Mouse (Mus musculus): ENCODE measurements around the gene 6030408B16Rik. TPM values are rescaled to one million over a fixed set of nuclear protein-coding genes. Genes with fewer than 3 reads are reported as not detected.
A peak's percentile ranks its signal among the peaks of the same experiment; 100 is the strongest.

6030408B16Rik gene
- polyA plus RNA-seq, 1 experiment from 2014 or later: 25.0 TPM

DNA sequence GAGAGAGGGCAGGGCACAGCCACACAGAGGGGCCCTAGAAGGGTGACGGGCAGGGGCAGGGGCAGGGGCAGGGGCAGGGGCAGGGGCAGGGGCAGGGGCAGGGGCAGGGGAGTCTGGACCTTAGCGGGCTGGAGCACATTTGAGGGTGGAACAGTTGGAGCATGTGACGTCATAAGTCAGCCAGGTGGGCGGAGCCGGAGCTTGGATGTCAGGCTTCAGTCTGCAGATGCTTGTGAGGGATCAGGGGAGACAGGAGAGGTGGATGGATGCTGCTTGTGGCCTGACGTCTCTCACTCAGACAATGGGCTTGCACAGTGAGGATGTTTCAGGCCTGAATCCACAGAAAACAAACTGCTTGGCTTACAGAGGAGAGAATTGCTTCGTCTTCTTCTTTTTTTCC, 5.5 kb downstream of the 6030408B16Rik start:
- no peak for ATAC-seq (ENCODE audit: insufficient number of reproducible peaks, insufficient read depth, low FRiP score, low read depth)
- 24% methylated on average over 7 of the region's 7 CpGs for WGBS
- H3K9ac ChIP-seq (replicated peaks; ENCODE audit: low read depth, low read length): no peak overlapping the region
- no peaks in the 10 kb centered on the region for H3K27me3 ChIP-seq (ENCODE audit: control insufficient read depth, insufficient read depth, low read length)
- H3K4me2 ChIP-seq (replicated peaks; ENCODE audit: low read depth, low read length): no peak overlapping the region
- H3K27ac ChIP-seq (ENCODE audit: low read length): no peak overlapping the region
- H3K36me3 ChIP-seq (ENCODE audit: control insufficient read depth, insufficient read depth, low read length): no peaks in the 10 kb centered on the region
- no peaks in the 10 kb centered on the region for H3K9me3 ChIP-seq (ENCODE audit: control insufficient read depth, low read depth, low read length)
- H3K4me1 ChIP-seq (ENCODE audit: control insufficient read depth, insufficient read depth, low read length): peaks cover 16% of the 10 kb centered on the region
- H3K4me3 ChIP-seq (ENCODE audit: low read depth, low read length): no peak overlapping the region

DNA sequence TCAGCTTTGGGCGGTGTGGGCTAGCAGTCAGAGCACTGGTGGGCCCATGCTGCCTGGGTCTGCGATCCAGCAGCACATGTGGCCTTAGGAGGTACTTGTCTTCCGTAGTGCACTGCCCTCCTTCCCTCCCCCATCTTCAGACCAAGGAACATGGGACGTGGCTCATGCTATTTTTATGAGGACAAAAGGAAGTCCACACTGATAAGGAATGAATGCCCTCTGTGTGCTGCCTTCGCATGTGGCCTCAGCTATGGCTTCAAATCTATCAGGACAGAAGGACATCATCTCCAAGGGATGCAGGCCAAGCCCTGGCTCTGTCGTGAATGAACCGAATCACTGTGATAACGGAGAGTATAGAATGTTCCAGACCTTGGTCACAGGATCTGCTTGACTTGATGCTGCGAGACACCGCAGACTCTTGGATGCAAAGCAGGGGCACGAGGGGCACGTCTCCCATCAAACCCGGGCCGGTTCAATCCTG, 6.5 kb downstream of the 6030408B16Rik start:
- no peaks in the 10 kb centered on the region for H3K27me3 ChIP-seq (ENCODE audit: control insufficient read depth, insufficient read depth, low read length)
- peaks cover 11% of the 10 kb centered on the region for H3K4me1 ChIP-seq (ENCODE audit: control insufficient read depth, insufficient read depth, low read length)
- ATAC-seq (ENCODE audit: insufficient number of reproducible peaks, insufficient read depth, low FRiP score, low read depth): no peak
- no peaks in the 10 kb centered on the region for H3K36me3 ChIP-seq (ENCODE audit: control insufficient read depth, insufficient read depth, low read length)
- 77% methylated on average over 14 of the region's 14 CpGs for WGBS
- H3K9me3 ChIP-seq (ENCODE audit: control insufficient read depth, low read depth, low read length): no peaks in the 10 kb centered on the region
- H3K4me2 ChIP-seq (replicated peaks; ENCODE audit: low read depth, low read length): no peak overlapping the region
- no peak overlapping the region for H3K27ac ChIP-seq (ENCODE audit: low read length)
- no peak overlapping the region for H3K4me3 ChIP-seq (ENCODE audit: low read depth, low read length)
- H3K9ac ChIP-seq (replicated peaks; ENCODE audit: low read depth, low read length): no peak overlapping the region

DNA sequence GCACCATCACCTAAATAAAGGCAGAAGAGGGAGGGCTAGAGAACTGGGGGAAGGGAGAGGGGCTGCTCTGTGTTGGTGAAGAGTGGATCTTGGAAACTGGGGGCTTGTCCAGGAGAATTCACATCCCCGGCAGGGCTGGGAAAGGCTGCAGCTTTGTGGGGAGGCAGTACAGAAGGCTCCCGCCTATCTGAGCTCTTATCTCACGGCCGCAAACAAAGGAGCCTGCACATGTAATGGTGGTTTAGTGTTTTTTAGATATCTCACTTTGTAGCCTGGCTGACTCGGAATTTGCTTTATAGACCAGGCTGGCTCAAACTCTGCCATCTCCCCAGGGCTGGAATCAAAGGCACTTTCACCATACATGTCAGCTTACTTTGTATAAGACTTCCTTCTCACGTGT, 7.1 kb downstream of the 6030408B16Rik start:
- no peak overlapping the region for H3K9ac ChIP-seq (replicated peaks; ENCODE audit: low read depth, low read length)
- no peaks in the 10 kb centered on the region for H3K27me3 ChIP-seq (ENCODE audit: control insufficient read depth, insufficient read depth, low read length)
- 58% methylated on average over 6 of the region's 6 CpGs for WGBS
- H3K36me3 ChIP-seq (ENCODE audit: control insufficient read depth, insufficient read depth, low read length): no peaks in the 10 kb centered on the region
- H3K4me2 ChIP-seq (replicated peaks; ENCODE audit: low read depth, low read length): no peak overlapping the region
- no peak for ATAC-seq (ENCODE audit: insufficient number of reproducible peaks, insufficient read depth, low FRiP score, low read depth)
- H3K27ac ChIP-seq (ENCODE audit: low read length): no peak overlapping the region
- no peaks in the 10 kb centered on the region for H3K9me3 ChIP-seq (ENCODE audit: control insufficient read depth, low read depth, low read length)
- H3K4me1 ChIP-seq (ENCODE audit: control insufficient read depth, insufficient read depth, low read length): peaks cover 9% of the 10 kb centered on the region
- no peak overlapping the region for H3K4me3 ChIP-seq (ENCODE audit: low read depth, low read length)

GRCm38 (mm10) chr15:101302201-101302600, 9.2 kb downstream of the 6030408B16Rik start:
- Histone ChIP-seq H3K4me1 (ENCODE audit: control insufficient read depth, insufficient read depth, low read length) (peaks cover 5% of the 10 kb centered on the region), H3K9ac (replicated peaks; ENCODE audit: low read depth, low read length) (no peak overlapping the region), H3K4me3 (ENCODE audit: low read depth, low read length) (no peak overlapping the region), H3K9me3 (ENCODE audit: control insufficient read depth, low read depth, low read length) (no peaks in the 10 kb centered on the region), H3K4me2 (replicated peaks; ENCODE audit: low read depth, low read length) (no peak overlapping the region), H3K27me3 (ENCODE audit: control insufficient read depth, insufficient read depth, low read length) (no peaks in the 10 kb centered on the region), H3K36me3 (ENCODE audit: control insufficient read depth, insufficient read depth, low read length) (no peaks in the 10 kb centered on the region), H3K27ac (ENCODE audit: low read length) (no peak overlapping the region)
- WGBS: 75% methylated on average over 3 of the region's 3 CpGs
- ATAC-seq (ENCODE audit: insufficient number of reproducible peaks, insufficient read depth, low FRiP score, low read depth): no peak

- Histone ChIP-seq H3K4me3 (ENCODE audit: low read depth, low read length) (no peak overlapping the region), H3K9me3 (ENCODE audit: control insufficient read depth, low read depth, low read length) (no peaks in the 10 kb centered on the region), H3K36me3 (ENCODE audit: control insufficient read depth, insufficient read depth, low read length) (no peaks in the 10 kb centered on the region), H3K27me3 (ENCODE audit: control insufficient read depth, insufficient read depth, low read length) (no peaks in the 10 kb centered on the region), H3K9ac (replicated peaks; ENCODE audit: low read depth, low read length) (no peak overlapping the region), H3K4me1 (ENCODE audit: control insufficient read depth, insufficient read depth, low read length) (peaks cover 5% of the 10 kb centered on the region; the same call in 1 of the 2 replicates), H3K27ac (ENCODE audit: low read length) (no peak overlapping the region), H3K4me2 (replicated peaks; ENCODE audit: low read depth, low read length) (no peak overlapping the region)
- 71% methylated on average over 4 of the region's 4 CpGs for WGBS
- ATAC-seq (ENCODE audit: insufficient number of reproducible peaks, insufficient read depth, low FRiP score, low read depth): no peak
Measured at GRCm38 (mm10) chr15:101303830-101304229, 10.8 kb downstream of the 6030408B16Rik start.

DNA sequence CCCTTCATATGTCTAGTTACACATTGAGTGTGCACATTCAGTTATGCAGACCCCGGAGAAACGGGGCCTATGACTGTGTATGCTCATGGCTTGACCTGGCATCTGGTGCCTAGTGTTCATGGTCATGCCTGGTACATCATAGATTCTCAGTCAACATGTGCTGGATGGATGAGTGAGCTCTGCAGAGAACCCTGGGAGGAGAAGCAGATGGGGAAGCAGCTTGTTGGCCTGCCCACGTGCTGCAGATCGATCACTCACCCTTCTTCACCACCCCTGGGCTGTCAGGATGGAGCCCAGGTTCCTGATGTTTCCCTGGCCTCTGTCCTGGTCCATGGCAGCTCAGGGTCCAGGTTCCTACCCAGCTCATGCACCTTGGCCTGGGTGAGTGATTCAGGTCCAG, 13.4 kb downstream of the 6030408B16Rik start:
- H3K27me3 ChIP-seq (ENCODE audit: control insufficient read depth, insufficient read depth, low read length): no peaks in the 10 kb centered on the region
- H3K4me1 ChIP-seq (ENCODE audit: control insufficient read depth, insufficient read depth, low read length): peaks cover 15% of the 10 kb centered on the region
- no peak overlapping the region for H3K27ac ChIP-seq (ENCODE audit: low read length)
- H3K9ac ChIP-seq (replicated peaks; ENCODE audit: low read depth, low read length): no peak overlapping the region
- no peak for ATAC-seq (ENCODE audit: insufficient number of reproducible peaks, insufficient read depth, low FRiP score, low read depth)
- H3K9me3 ChIP-seq (ENCODE audit: control insufficient read depth, low read depth, low read length): no peaks in the 10 kb centered on the region
- H3K36me3 ChIP-seq (ENCODE audit: control insufficient read depth, insufficient read depth, low read length): no peaks in the 10 kb centered on the region
- H3K4me2 ChIP-seq (replicated peaks; ENCODE audit: low read depth, low read length): no peak overlapping the region
- 87% methylated on average over 4 of the region's 4 CpGs for WGBS
- no peak overlapping the region for H3K4me3 ChIP-seq (ENCODE audit: low read depth, low read length)

- no peak overlapping the region for H3K9ac ChIP-seq (replicated peaks; ENCODE audit: low read depth, low read length)
- H3K27ac ChIP-seq (ENCODE audit: low read length): peak overlapping the region; percentile 0; the same call in 1 of the 2 replicates
- no peaks in the 10 kb centered on the region for H3K27me3 ChIP-seq (ENCODE audit: control insufficient read depth, insufficient read depth, low read length)
- no peak overlapping the region for H3K4me3 ChIP-seq (ENCODE audit: low read depth, low read length)
- no peaks in the 10 kb centered on the region for H3K9me3 ChIP-seq (ENCODE audit: control insufficient read depth, low read depth, low read length)
- H3K4me1 ChIP-seq (ENCODE audit: control insufficient read depth, insufficient read depth, low read length): peaks cover 15% of the 10 kb centered on the region
- ATAC-seq (ENCODE audit: insufficient number of reproducible peaks, insufficient read depth, low FRiP score, low read depth): peak; percentile 42; the same call in 1 of the 2 replicates
- no peaks in the 10 kb centered on the region for H3K36me3 ChIP-seq (ENCODE audit: control insufficient read depth, insufficient read depth, low read length)
- H3K4me2 ChIP-seq (replicated peaks; ENCODE audit: low read depth, low read length): no peak overlapping the region
- 45% methylated on average over 13 of the region's 13 CpGs for WGBS
Measured at GRCm38 (mm10) chr15:101308440-101309348, 15.7 kb downstream of the 6030408B16Rik start.

DNA sequence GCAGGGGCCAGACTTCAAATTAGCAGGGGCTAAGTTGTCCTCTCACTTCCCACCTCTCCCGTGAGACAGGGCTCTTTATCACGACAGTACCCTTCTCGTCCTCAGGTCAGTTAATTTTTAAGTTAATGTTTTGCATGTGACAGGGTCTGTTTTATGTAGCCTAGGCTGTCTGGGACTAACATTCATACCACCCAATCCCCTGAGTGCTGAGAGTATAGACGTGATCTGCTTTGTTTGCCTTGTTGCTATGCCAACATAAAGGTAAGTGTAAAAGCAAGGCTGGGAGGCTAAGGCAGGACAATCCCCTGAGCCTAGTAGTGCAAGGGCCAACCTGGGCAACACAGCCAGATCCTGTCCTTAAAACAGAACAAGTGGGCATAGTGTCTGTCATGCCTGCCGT, 16.5 kb downstream of the 6030408B16Rik start:
- H3K36me3 ChIP-seq (ENCODE audit: control insufficient read depth, insufficient read depth, low read length): no peaks in the 10 kb centered on the region
- H3K9me3 ChIP-seq (ENCODE audit: control insufficient read depth, low read depth, low read length): no peaks in the 10 kb centered on the region
- no peak for ATAC-seq (ENCODE audit: insufficient number of reproducible peaks, insufficient read depth, low FRiP score, low read depth)
- H3K9ac ChIP-seq (replicated peaks; ENCODE audit: low read depth, low read length): no peak overlapping the region
- H3K27ac ChIP-seq (ENCODE audit: low read length): peak overlapping the region; percentile 0; the same call in 1 of the 2 replicates
- 17% methylated on average over 5 of the region's 5 CpGs for WGBS
- H3K4me2 ChIP-seq (replicated peaks; ENCODE audit: low read depth, low read length): no peak overlapping the region
- no peak overlapping the region for H3K4me3 ChIP-seq (ENCODE audit: low read depth, low read length)
- no peaks in the 10 kb centered on the region for H3K27me3 ChIP-seq (ENCODE audit: control insufficient read depth, insufficient read depth, low read length)
- H3K4me1 ChIP-seq (ENCODE audit: control insufficient read depth, insufficient read depth, low read length): peaks cover 15% of the 10 kb centered on the region
